In genomic region chr11:114047887-114048331, GRCm38 (mm10) we compare ENCODE assay signal across 8 mouse cellular contexts. TPM values are rescaled to one million over a fixed set of nuclear protein-coding genes. Genes with fewer than 3 reads are reported as not detected.
DNase-seq lines count a peak whose midpoint lies in the region; ATAC-seq lines count a peak whose summit lies in the region.
"Had no signal": no experiment of that assay in that cellular context is flagged by ENCODE, and none has a peak within 500 bp of the region (broad histone marks: within the 10 kb centered on the region; RNA-seq: fewer than 3 reads in every experiment).

No protein-coding gene starts in this region.

- no peaks in the 10 kb centered on the region for H3K36me3 ChIP-seq in kidney, embryonic 16.5 days (ENCODE audit: insufficient read depth, low read length)
- no peaks in the 10 kb centered on the region for H3K36me3 ChIP-seq in hindbrain, embryonic 12.5 days
- H3K36me3 ChIP-seq in neural tube, embryonic 12.5 days: no peaks in the 10 kb centered on the region

- DNase-seq in kidney, postnatal 36 days: no peak
- DNase-seq in embryo, embryonic 11 days: peak; percentile 86
- no peak for DNase-seq in spleen, adult 12 weeks (ENCODE audit: low spot score)
- DNase-seq in thymus, postnatal 14 days: no peak
- DNase-seq: heart, adult 11 months had no signal

- H3K4me2 ChIP-seq in kidney, embryonic 16.5 days (replicated peaks; ENCODE audit: low read depth, low read length): peak overlapping the region; percentile 18; the same call in 1 of the 2 replicates
- H3K4me2 ChIP-seq in hindbrain, embryonic 12.5 days (replicated peaks): peak overlapping the region; percentile 7; the same call in 1 of the 2 replicates
- H3K4me2 ChIP-seq in neural tube, embryonic 12.5 days (replicated peaks): 0 out of 2 replicates have a peak overlapping the region, but pooled peaks have one; percentile 17

- 9% methylated on average over 10 of the region's 10 CpGs for WGBS in kidney, embryonic 16.5 days
- WGBS in hindbrain, embryonic 12.5 days: 3% methylated on average over 10 of the region's 10 CpGs
- 4% methylated on average over 10 of the region's 10 CpGs for whole genome bisulfite sequencing in neural tube, embryonic 12.5 days

- ATAC-seq in kidney, embryonic 16.5 days (ENCODE audit: low FRiP score, low TSS enrichment): peak; percentile 43
- ATAC-seq in hindbrain, embryonic 12.5 days (ENCODE audit: low FRiP score): 0 out of 2 replicates have a peak, but pooled peaks have one; percentile 30
- ATAC-seq in neural tube, embryonic 12.5 days (ENCODE audit: low FRiP score, low read depth): peak; percentile 45; the same call in 1 of the 2 replicates

- peaks cover 16% of the 10 kb centered on the region for H3K4me1 ChIP-seq in kidney, embryonic 16.5 days (ENCODE audit: insufficient read depth, low read length)
- H3K4me1 ChIP-seq in hindbrain, embryonic 12.5 days: peaks cover 49% of the 10 kb centered on the region
- peaks cover 41% of the 10 kb centered on the region for H3K4me1 ChIP-seq in neural tube, embryonic 12.5 days

- H3K9ac ChIP-seq in kidney, embryonic 16.5 days (replicated peaks; ENCODE audit: low read length): no peak overlapping the region
- H3K9ac ChIP-seq in hindbrain, embryonic 12.5 days: no peak overlapping the region
- H3K9ac ChIP-seq in neural tube, embryonic 12.5 days: no peak overlapping the region

- peak overlapping the region; percentile 32; the same call in 1 of the 2 replicates for H3K27ac ChIP-seq in kidney, embryonic 16.5 days (ENCODE audit: low read length)
- peak overlapping the region; percentile 9 for H3K27ac ChIP-seq in hindbrain, embryonic 12.5 days
- no peak overlapping the region; the same call in 1 of the 2 replicates for H3K27ac ChIP-seq in neural tube, embryonic 12.5 days

- no peaks in the 10 kb centered on the region for H3K27me3 ChIP-seq in kidney, embryonic 16.5 days (ENCODE audit: insufficient read depth, low read length)
- no peaks in the 10 kb centered on the region for H3K27me3 ChIP-seq in hindbrain, embryonic 12.5 days
- no peaks in the 10 kb centered on the region for H3K27me3 ChIP-seq in neural tube, embryonic 12.5 days (replicated peaks)

- no peak overlapping the region for H3K4me3 ChIP-seq in kidney, embryonic 16.5 days (ENCODE audit: low read length)
- H3K4me3 ChIP-seq in hindbrain, embryonic 12.5 days: no peak overlapping the region
- H3K4me3 ChIP-seq in neural tube, embryonic 12.5 days: no peak overlapping the region

- H3K9me3 ChIP-seq in kidney, embryonic 16.5 days (ENCODE audit: low read length): peaks cover 4% of the 10 kb centered on the region; the same call in 1 of the 2 replicates
- H3K9me3 ChIP-seq in hindbrain, embryonic 12.5 days (replicated peaks): no peaks in the 10 kb centered on the region; the same call in 1 of the 2 replicates
- H3K9me3 ChIP-seq in neural tube, embryonic 12.5 days: peaks cover 4% of the 10 kb centered on the region; the same call in 1 of the 2 replicates

RNA-seq across cellular contexts. Expression of gene Sdk2, which starts 18.9 kb away (rescaled TPM):
- polyA plus RNA-seq in kidney, embryonic 16.5 days (2015; fragmentation: Nextera tagmentation; extraction: Ambion mirVana): 2.8 and 3.7 TPM in 2 replicates
- 6.4 and 7.1 TPM in 2 replicates for polyA plus RNA-seq in hindbrain, embryonic 12.5 days (2016; fragmentation: Nextera tagmentation; extraction: Ambion mirVana)
- polyA plus RNA-seq in neural tube, embryonic 12.5 days (2016; fragmentation: Nextera tagmentation; extraction: Ambion mirVana): 6.2 and 7.1 TPM in 2 replicates
